In genomic region chr3:102249401-102249991, GRCm38 (mm10) we compare ENCODE assay signal across 8 mouse cellular contexts. TPM values are rescaled to one million over a fixed set of nuclear protein-coding genes. Genes with fewer than 3 reads are reported as not detected.
A peak's percentile ranks its signal among the peaks of the same experiment; 100 is the strongest.
DNase-seq lines count a peak whose midpoint lies in the region; ATAC-seq and TF ChIP-seq lines count a peak whose summit lies in the region.

No protein-coding gene starts in this region.

- H3K27me3 ChIP-seq in forebrain, embryonic 15.5 days = no peaks in the 10 kb centered on the region
- no peaks in the 10 kb centered on the region for H3K27me3 ChIP-seq in hindbrain, postnatal 0 days (ENCODE audit: insufficient read depth, low read length)
- H3K27me3 ChIP-seq in midbrain, embryonic 16.5 days (ENCODE audit: control insufficient read depth, insufficient read depth, low read depth, low read length) = no peaks in the 10 kb centered on the region

- intact Hi-C loops in left cerebral cortex, postnatal 25 days (cut with DNase I) = loop anchor here (1.0 to 10.0 kb wide), 4 partner anchors 295 to 555 kb away; no protein-coding TSS in a partner anchor

- no peaks in the 10 kb centered on the region for H3K9me3 ChIP-seq in forebrain, embryonic 15.5 days
- no peaks in the 10 kb centered on the region for H3K9me3 ChIP-seq in hindbrain, postnatal 0 days (ENCODE audit: low read length)
- no peaks in the 10 kb centered on the region for H3K9me3 ChIP-seq in midbrain, embryonic 16.5 days (replicated peaks; ENCODE audit: control insufficient read depth, low read length, poor library complexity, severe bottlenecking)

- H3K36me3 ChIP-seq in forebrain, embryonic 15.5 days = no peaks in the 10 kb centered on the region
- no peaks in the 10 kb centered on the region for H3K36me3 ChIP-seq in hindbrain, postnatal 0 days (ENCODE audit: insufficient read depth, low read length)
- H3K36me3 ChIP-seq in midbrain, embryonic 16.5 days (ENCODE audit: control insufficient read depth, insufficient read depth, low read length) = no peaks in the 10 kb centered on the region

- no peaks in the 10 kb centered on the region for H3K4me1 ChIP-seq in bone marrow, adult 2 months (ENCODE audit: control insufficient read depth, insufficient read depth, low read length)
- no peaks in the 10 kb centered on the region for H3K4me1 ChIP-seq in forebrain, embryonic 15.5 days
- no peaks in the 10 kb centered on the region for H3K4me1 ChIP-seq in hindbrain, postnatal 0 days (ENCODE audit: insufficient read depth, low read length)
- no peaks in the 10 kb centered on the region for H3K4me1 ChIP-seq in midbrain, embryonic 16.5 days (ENCODE audit: control insufficient read depth, insufficient read depth, low read length)

- no peak overlapping the region for H3K9ac ChIP-seq in forebrain, embryonic 15.5 days (replicated peaks)
- H3K9ac ChIP-seq in hindbrain, postnatal 0 days (replicated peaks; ENCODE audit: low read length) = no peak overlapping the region
- no peak overlapping the region for H3K9ac ChIP-seq in midbrain, embryonic 16.5 days (ENCODE audit: low read depth, low read length)

- WGBS in bone marrow, adult 2 months = 50% methylated on average over 9 of the region's 9 CpGs
- 57% methylated on average over 9 of the region's 9 CpGs for WGBS in forebrain, embryonic 15.5 days
- WGBS in hindbrain, postnatal 0 days = 55% methylated on average over 9 of the region's 9 CpGs
- 59% methylated on average over 9 of the region's 9 CpGs for WGBS in midbrain, embryonic 16.5 days

- peak; percentile 58 for DNase-seq in Muller cell, postnatal 12 days (ENCODE audit: inconsistent ontology term)
- DNase-seq in hindbrain, postnatal 0 days (ENCODE audit: low spot score) = peak; percentile 89
- peak; percentile 77 to 78 for DNase-seq in left cerebral cortex, postnatal 25 days (ENCODE audit: low spot score in 2 of 2)
- peak; percentile 16 for DNase-seq in testis, postnatal 14 days (ENCODE audit: low spot score)
- DNase-seq in MN1 (ENCODE audit: low spot score) = no peak

- no peak overlapping the region for H3K4me3 ChIP-seq in bone marrow, adult 2 months (replicated peaks; ENCODE audit: control insufficient read depth, low read depth, low read length)
- no peak overlapping the region for H3K4me3 ChIP-seq in forebrain, embryonic 15.5 days
- H3K4me3 ChIP-seq in hindbrain, postnatal 0 days (ENCODE audit: low read length) = no peak overlapping the region
- H3K4me3 ChIP-seq in midbrain, embryonic 16.5 days (ENCODE audit: low read depth, low read length) = no peak overlapping the region

- peak; percentile 65 for ATAC-seq in forebrain, embryonic 15.5 days (replicated peaks)
- peak; percentile 75 for ATAC-seq in hindbrain, postnatal 0 days
- peak; percentile 70 for ATAC-seq in midbrain, embryonic 16.5 days

- no peak overlapping the region; the same call in 1 of the 2 replicates for H3K27ac ChIP-seq in bone marrow, adult 2 months (ENCODE audit: control insufficient read depth, insufficient read depth, low read depth, low read length, poor library complexity)
- H3K27ac ChIP-seq in forebrain, embryonic 15.5 days (replicated peaks) = no peak overlapping the region
- H3K27ac ChIP-seq in hindbrain, postnatal 0 days = no peak overlapping the region
- H3K27ac ChIP-seq in midbrain, embryonic 16.5 days (ENCODE audit: low read length) = no peak overlapping the region

- peak; percentile 18; the same call in 1 of the 2 replicates for TF ChIP-seq CTCF in bone marrow, adult 2 months (IDR thresholded peaks at IDR 0.05; ENCODE audit: control insufficient read depth, insufficient read depth, low read length)
- TF ChIP-seq CTCF in hindbrain, postnatal 0 days (IDR thresholded peaks at IDR 0.05; ENCODE audit: low read depth) = peak; percentile 97

- no peak overlapping the region for H3K4me2 ChIP-seq in forebrain, embryonic 15.5 days (replicated peaks)
- no peak overlapping the region for H3K4me2 ChIP-seq in hindbrain, postnatal 0 days (ENCODE audit: low read depth, low read length)
- H3K4me2 ChIP-seq in midbrain, embryonic 16.5 days (ENCODE audit: low read length) = no peak overlapping the region

- TF ChIP-seq POLR2A in bone marrow, adult 2 months (IDR thresholded peaks at IDR 0.05; ENCODE audit: borderline replicate concordance, control insufficient read depth, low read depth, low read length) = no peak

RNA-seq across cellular contexts. Expression of gene Vangl1, which starts 45.0 kb away (rescaled TPM):
- polyA plus RNA-seq in bone marrow, adult 2 months (2011; ENCODE audit: insufficient read depth, insufficient read length, low replicate concordance, missing spikeins) = 13.4 and 16.1 TPM in 2 replicates
- polyA plus RNA-seq in forebrain, embryonic 15.5 days (2015; fragmentation: Nextera tagmentation; extraction: Ambion mirVana) = 4.0 and 5.1 TPM in 2 replicates
- total RNA-seq in hindbrain, postnatal 0 days (2014; rRNA removed) = 9.4 and 13.5 TPM in 2 replicates
- 7.5 and 8.0 TPM in 2 replicates for polyA plus RNA-seq in hindbrain, postnatal 0 days (2015; fragmentation: Nextera tagmentation; extraction: Ambion mirVana)
- total RNA-seq in left cerebral cortex, postnatal 25 days (2021) = 1 to 10 TPM; 4.2 to 5.7 TPM
- 8.9 and 10.3 TPM in 2 replicates for polyA plus RNA-seq in midbrain, embryonic 16.5 days (2015; fragmentation: Nextera tagmentation; extraction: Ambion mirVana)
